Mouse (Mus musculus) kidney, postnatal 0 days (tissue): ENCODE data around the gene Smim20. TPM values are rescaled to one million over a fixed set of nuclear protein-coding genes. Genes with fewer than 3 reads are reported as not detected.

Experiments used
- ATAC-seq: fragments of 200-750 bp; cut with Nextera tagmentation; replicated peaks from 2 replicates; pipeline ENCODE4 v1.8.0; 2017; ENCODE audit warnings: low read depth, moderate number of reproducible peaks, moderate TSS enrichment, moderate library complexity; ENCODE audit not compliant: low FRiP score
- DNase-seq: peaks from one replicate; pipeline ENCODE4 v3.0.0-alpha.2; 2016; ENCODE audit warnings: low spot score
- H3K27ac ChIP-seq: fragments of 300-500 bp; sonication (generic); 2 replicates; pipeline ENCODE4 v1.5.1; 2014; ENCODE audit warnings: mild to moderate bottlenecking
- H3K27me3 ChIP-seq: fragments of 300-500 bp; sonication (generic); 2 replicates; pipeline ENCODE4 v1.6.1; 2014; ENCODE audit warnings: low read length, mixed read lengths; ENCODE audit not compliant: insufficient read depth
- H3K36me3 ChIP-seq: fragments of 300-500 bp; sonication (generic); 2 replicates; pipeline ENCODE4 v1.6.1; 2014; ENCODE audit warnings: low read length, mixed read lengths; ENCODE audit not compliant: insufficient read depth
- H3K4me1 ChIP-seq: fragments of 300-500 bp; sonication (generic); replicated peaks from 2 replicates; pipeline ENCODE4 v1.6.1; 2014; ENCODE audit warnings: antibody characterized with exemption, low read length, mixed read lengths; ENCODE audit not compliant: insufficient read depth
- H3K4me2 ChIP-seq: fragments of 300-500 bp; sonication (generic); 2 replicates; pipeline ENCODE4 v1.6.1; 2014; ENCODE audit warnings: mild to moderate bottlenecking, low read length, moderate library complexity, mixed read lengths
- H3K4me3 ChIP-seq: fragments of 300-500 bp; sonication (generic); replicated peaks from 2 replicates; pipeline ENCODE4 v1.5.1; 2014; ENCODE audit warnings: low read depth, low read length
- H3K9ac ChIP-seq: fragments of 300-500 bp; sonication (generic); 2 replicates; pipeline ENCODE4 v1.6.1; 2014; ENCODE audit warnings: low read depth, low read length
- H3K9me3 ChIP-seq: fragments of 300-500 bp; sonication (generic); replicated peaks from 2 replicates; pipeline ENCODE4 v1.6.1; 2016; ENCODE audit warnings: low read length, inconsistent platforms, mixed read lengths
- CTCF ChIP-seq: IDR thresholded peaks from 2 replicates; pipeline ENCODE4 v1.5.1; 2016; ENCODE audit warnings: antibody characterized with exemption, low read depth, mild to moderate bottlenecking, moderate library complexity
- WGBS: fragments of 180-500 bp; shearing (Covaris S2); extraction: QIAGEN DNeasy Blood & Tissue Kit; methylation state at CpG from one replicate; pipeline ENCODE4 v1.1.7; 2014; 5-methylcytosine and 5-hydroxymethylcytosine counted together
- polyA plus RNA-seq: library from polyadenylated mRNA; unstranded; fragments of >200 nt; fragmentation: Nextera tagmentation; extraction: Ambion mirVana; gene quantifications from 2 replicates; pipeline ENCODE4 v1.2.1, GENCODE M21; 2015

Gene Smim20
- polyA plus RNA-seq, 1 experiment from 2014 or later = 143 TPM

- Histone ChIP-seq H3K4me2 (no peak overlapping the region), H3K9ac (no peak overlapping the region), H3K27me3 (no peaks in the 10 kb centered on the region), H3K36me3 (no peaks in the 10 kb centered on the region), H3K4me1 (no peaks in the 10 kb centered on the region), H3K4me3 (no peak overlapping the region), H3K27ac (no peak overlapping the region), H3K9me3 (no peaks in the 10 kb centered on the region)
- TF ChIP-seq CTCF = no peak
- WGBS = 85% methylated on average over 4 of the region's 4 CpGs
- DNase-seq (no peak), ATAC-seq (no peak)
Measured at GRCm38 (mm10) chr5:53296961-53297360, 30.1 kb downstream of the Smim20 start.

GRCm38 (mm10) chr5:53301496-53301895 lies 34.6 kb downstream of the Smim20 start:
- Histone ChIP-seq H3K9me3 (no peaks in the 10 kb centered on the region), H3K36me3 (no peaks in the 10 kb centered on the region), H3K4me1 (no peaks in the 10 kb centered on the region), H3K9ac (no peak overlapping the region), H3K4me2 (no peak overlapping the region), H3K27ac (no peak overlapping the region), H3K4me3 (no peak overlapping the region), H3K27me3 (no peaks in the 10 kb centered on the region)
- WGBS = 48% methylated on average over 8 of the region's 8 CpGs
- TF ChIP-seq CTCF = no peak
- ATAC-seq = no peak
- no peak for DNase-seq

DNA sequence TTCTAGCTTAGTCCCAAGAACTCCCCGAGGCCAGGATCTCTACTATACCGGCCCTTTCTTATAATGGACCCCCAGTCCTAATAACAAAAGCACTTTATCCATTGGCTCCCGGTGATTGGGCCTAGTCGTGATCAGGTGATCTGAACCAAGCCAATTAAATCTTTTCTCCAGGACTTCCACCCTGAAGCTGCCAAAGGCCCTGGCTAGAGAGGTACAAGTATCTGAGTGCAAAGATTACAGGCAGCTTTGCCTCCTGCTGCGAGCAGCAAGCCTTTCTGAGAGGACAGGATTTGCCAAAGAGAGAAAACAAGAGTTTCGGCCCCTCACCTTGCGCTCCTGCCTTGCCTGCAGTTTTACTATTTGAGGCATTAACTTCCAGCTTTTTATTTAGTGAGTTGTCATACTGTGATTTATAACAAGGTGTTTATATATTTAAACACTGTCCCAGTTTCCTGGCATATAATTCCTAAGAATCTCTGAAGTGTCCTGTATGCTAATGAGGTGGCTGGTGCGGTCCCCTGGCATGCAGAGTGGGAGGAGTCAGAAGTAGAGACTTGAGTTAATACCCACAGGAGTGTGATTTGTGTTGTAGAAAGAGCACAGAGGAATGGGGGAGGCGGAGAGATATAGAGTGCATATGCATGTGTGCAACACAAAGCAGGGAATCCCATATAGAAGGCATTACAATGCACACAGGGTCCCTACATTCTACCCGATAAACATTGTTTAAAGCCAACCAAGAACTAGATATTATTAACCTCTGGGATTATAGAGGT lies 36.2 kb downstream of the Smim20 start:
- 88% methylated on average over 10 of the region's 10 CpGs for WGBS
- no peak for TF ChIP-seq CTCF
- ATAC-seq = peak; percentile 54; the same call in 1 of the 2 replicates

GRCm38 (mm10) chr5:53303941-53304340 lies 37.1 kb downstream of the Smim20 start:
- H3K4me2 ChIP-seq = no peak overlapping the region
- WGBS = 91% methylated on average over 6 of the region's 6 CpGs
- H3K27me3 ChIP-seq = no peaks in the 10 kb centered on the region
- TF ChIP-seq CTCF = no peak
- ATAC-seq (no peak), DNase-seq (no peak)
- H3K27ac ChIP-seq = no peak overlapping the region
- no peaks in the 10 kb centered on the region for H3K36me3 ChIP-seq
- H3K9me3 ChIP-seq = no peaks in the 10 kb centered on the region
- H3K4me3 ChIP-seq = no peak overlapping the region
- H3K4me1 ChIP-seq = no peaks in the 10 kb centered on the region
- H3K9ac ChIP-seq = no peak overlapping the region

More for the DNA sequence above, 36.2 kb downstream of the Smim20 start:
- DNase-seq = no peak
- Histone ChIP-seq H3K4me1 (no peaks in the 10 kb centered on the region), H3K27me3 (no peaks in the 10 kb centered on the region), H3K9me3 (no peaks in the 10 kb centered on the region), H3K9ac (no peak overlapping the region), H3K27ac (no peak overlapping the region), H3K36me3 (no peaks in the 10 kb centered on the region), H3K4me2 (no peak overlapping the region), H3K4me3 (no peak overlapping the region)

- ATAC-seq (no peak), DNase-seq (no peak)
- no peaks in the 10 kb centered on the region for H3K36me3 ChIP-seq
Measured at GRCm38 (mm10) chr5:53304936-53305335, 38.1 kb downstream of the Smim20 start.

GRCm38 (mm10) chr5:53306864-53307263 lies 40.0 kb downstream of the Smim20 start:
- ATAC-seq = no peak
- 90% methylated on average over 3 of the region's 3 CpGs for whole genome bisulfite sequencing
- no peaks in the 10 kb centered on the region for H3K36me3 ChIP-seq
- H3K27ac ChIP-seq = no peak overlapping the region
- no peaks in the 10 kb centered on the region for H3K27me3 ChIP-seq
- no peaks in the 10 kb centered on the region for H3K4me1 ChIP-seq
- H3K4me2 ChIP-seq = no peak overlapping the region
- H3K9ac ChIP-seq = no peak overlapping the region
- H3K9me3 ChIP-seq = no peaks in the 10 kb centered on the region
- TF ChIP-seq CTCF = no peak
- no peak overlapping the region for H3K4me3 ChIP-seq
- DNase-seq = no peak

More at GRCm38 (mm10) chr5:53304936-53305335, 38.1 kb downstream of the Smim20 start:
- TF ChIP-seq CTCF = no peak
- Histone ChIP-seq H3K4me1 (no peaks in the 10 kb centered on the region), H3K9me3 (no peaks in the 10 kb centered on the region), H3K4me2 (no peak overlapping the region), H3K9ac (no peak overlapping the region), H3K27ac (no peak overlapping the region), H3K27me3 (no peaks in the 10 kb centered on the region), H3K4me3 (no peak overlapping the region)
- 67% methylated on average over 4 of the region's 4 CpGs for WGBS
